Mouse (Mus musculus) liver, embryonic 14.5 days (tissue): ENCODE data around the gene Polr3e. TPM values are rescaled to one million over a fixed set of nuclear protein-coding genes. Genes with fewer than 3 reads are reported as not detected.
"Not testable (repeated sequence)": the region's sequence is repeated elsewhere in the genome, so short reads cannot be mapped to it uniquely, and the experiment has no call there.

Experiments used
- ATAC-seq: fragments of 200-750 bp; cut with Nextera tagmentation; 2 replicates; pipeline ENCODE4 v1.8.0; 2017; ENCODE audit warnings: moderate number of reproducible peaks, mild to moderate bottlenecking, moderate library complexity; ENCODE audit not compliant: insufficient read depth
- DNase-seq, 3 experiments: peaks; one replicate each; pipeline ENCODE4 v3.0.0-alpha.2; 2012 to 2013; ENCODE audit warnings: low read depth in 3 of 3, low spot score in 3 of 3
- H3K27ac ChIP-seq: fragments of 300-500 bp; sonication (generic); 2 replicates; pipeline ENCODE4 v1.5.1; 2014; ENCODE audit warnings: moderate library complexity, mild to moderate bottlenecking, control low read depth, inconsistent platforms
- H3K27me3 ChIP-seq: fragments of 300-500 bp; sonication (generic); 2 replicates; pipeline ENCODE4 v1.6.1; 2014; ENCODE audit warnings: mild to moderate bottlenecking, low read length, moderate library complexity; ENCODE audit not compliant: control insufficient read depth, insufficient read depth
- H3K36me3 ChIP-seq: fragments of 300-500 bp; sonication (generic); replicated peaks from 2 replicates; pipeline ENCODE4 v1.6.1; 2014; ENCODE audit warnings: low read depth; ENCODE audit not compliant: control insufficient read depth, insufficient read depth
- H3K4me1 ChIP-seq, 2 experiments: fragments of 200-500 bp in 1 of 2; fragments of 300-500 bp in 1 of 2; sonication (generic) in 1 of 2; replicated peaks; 2 replicates each; pipeline ENCODE4 v1.6.1; 2012 to 2014; ENCODE audit warnings: antibody characterized with exemption in 1 of 2, inconsistent platforms in 1 of 2, low read length in 1 of 2; ENCODE audit not compliant: control insufficient read depth in 2 of 2, insufficient read depth in 2 of 2
- H3K4me2 ChIP-seq: fragments of 300-500 bp; sonication (generic); 2 replicates; pipeline ENCODE4 v1.6.1; 2014; ENCODE audit warnings: low read depth, mild to moderate bottlenecking, control low read depth, moderate library complexity
- H3K4me3 ChIP-seq, 2 experiments: fragments of 200-500 bp in 1 of 2; fragments of 300-500 bp in 1 of 2; sonication (generic) in 1 of 2; 2 replicates each; pipeline ENCODE4 v1.5.1; 2012 to 2014; ENCODE audit warnings: low read depth in 2 of 2, low read length in 2 of 2, mild to moderate bottlenecking in 2 of 2, control low read depth in 1 of 2, inconsistent platforms in 1 of 2, moderate library complexity in 1 of 2; ENCODE audit not compliant: insufficient read depth in 1 of 2
- H3K9ac ChIP-seq: fragments of 300-500 bp; sonication (generic); replicated peaks from 2 replicates; pipeline ENCODE4 v1.6.1; 2014; ENCODE audit warnings: mild to moderate bottlenecking, control low read depth, moderate library complexity
- H3K9me3 ChIP-seq: fragments of 300-500 bp; sonication (generic); 2 replicates; pipeline ENCODE4 v1.6.1; 2016; ENCODE audit warnings: low read length, mixed read lengths; ENCODE audit not compliant: control insufficient read depth
- CTCF ChIP-seq: IDR thresholded peaks from 2 replicates; pipeline ENCODE4 v1.5.1; 2016; ENCODE audit warnings: antibody characterized with exemption, low read depth, control low read depth
- EP300 ChIP-seq: IDR thresholded peaks from 2 replicates; pipeline ENCODE4 v1.6.1; 2016; ENCODE audit warnings: antibody characterized with exemption, low read depth
- WGBS: fragments of 180-500 bp; shearing (Covaris S2); extraction: QIAGEN DNeasy Blood & Tissue Kit; methylation state at CpG from one replicate; pipeline ENCODE4 v1.1.7; 2014; ENCODE audit not compliant: insufficient replicate concordance; 5-methylcytosine and 5-hydroxymethylcytosine counted together
- polyA plus RNA-seq, 2 experiments: library from polyadenylated mRNA; depleted of rRNA in 1 of 2; stranded (reverse) in 1 of 2; unstranded in 1 of 2; fragments of >200 nt; fragmentation: Nextera tagmentation in 1 of 2; extraction: Ambion mirVana in 1 of 2; gene quantifications; 2 replicates each; pipeline versions ENCODE4 v1.2.1 to v1.2.3; 2012 to 2014

The Polr3e gene
- polyA plus RNA-seq, 2 experiments: 7.1 to 9.2 TPM

DNA sequence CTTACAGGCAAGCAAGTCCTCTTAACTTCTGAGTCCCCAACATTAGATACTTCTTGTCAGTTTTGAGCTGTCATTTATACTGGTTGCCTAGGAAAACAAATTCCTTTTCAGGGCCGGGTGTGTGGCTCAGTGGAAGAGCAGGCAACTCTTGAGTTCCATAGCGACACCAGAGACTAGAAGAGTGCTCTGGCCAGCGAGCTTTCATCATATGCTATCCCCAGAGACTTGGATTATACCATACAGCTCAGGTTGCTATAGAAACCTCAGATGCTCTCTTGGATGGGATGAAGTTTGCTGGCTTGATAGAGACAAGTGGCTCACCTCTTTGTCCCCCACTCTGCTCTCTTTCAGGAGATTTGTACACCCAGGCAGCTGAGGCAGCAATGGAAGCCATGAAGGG lies 14.6 kb upstream of the Polr3e start:
- 76% methylated on average over 3 of the region's 3 CpGs for WGBS
- Histone ChIP-seq H3K27ac (no peak overlapping the region), H3K27me3 (no peaks in the 10 kb centered on the region), H3K4me3 (no peak overlapping the region), H3K4me1 (no peaks in the 10 kb centered on the region), H3K9me3 (no peaks in the 10 kb centered on the region), H3K36me3 (peaks cover 47% of the 10 kb centered on the region), H3K9ac (no peak overlapping the region), H3K4me2 (no peak overlapping the region)
- no peak for DNase-seq
- no peak for TF ChIP-seq EP300
- TF ChIP-seq CTCF: no peak
- no peak for ATAC-seq

DNA sequence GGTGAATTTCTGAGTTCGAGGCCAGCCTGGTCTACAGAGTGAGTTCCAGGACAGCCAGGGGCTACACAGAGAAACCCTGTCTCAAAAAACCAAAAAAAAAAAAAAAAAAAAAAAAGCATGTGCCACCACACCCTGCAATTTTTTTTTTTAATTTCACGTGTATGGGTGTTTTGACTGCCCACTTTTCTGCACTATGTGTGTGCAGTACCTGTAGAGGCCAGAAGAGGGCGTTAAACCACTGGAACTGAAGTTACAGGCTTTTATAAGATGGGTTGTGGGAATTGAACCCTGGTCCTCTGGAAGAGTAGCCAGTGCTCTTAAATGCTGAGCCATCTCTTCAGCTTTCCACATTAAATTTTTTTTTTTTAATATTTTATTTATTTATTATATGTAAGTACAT lies 7.4 kb upstream of the Polr3e start:
- not testable (repeated sequence) for H3K4me1 ChIP-seq, H3K27ac ChIP-seq, DNase-seq, H3K4me3 ChIP-seq, H3K9ac ChIP-seq, H3K4me2 ChIP-seq, H3K27me3 ChIP-seq, ATAC-seq, H3K9me3 ChIP-seq, H3K36me3 ChIP-seq
- WGBS: 57% methylated on average over 3 of the region's 3 CpGs
- TF ChIP-seq CTCF: peak; percentile 36; the same call in 1 of the 2 replicates

DNA sequence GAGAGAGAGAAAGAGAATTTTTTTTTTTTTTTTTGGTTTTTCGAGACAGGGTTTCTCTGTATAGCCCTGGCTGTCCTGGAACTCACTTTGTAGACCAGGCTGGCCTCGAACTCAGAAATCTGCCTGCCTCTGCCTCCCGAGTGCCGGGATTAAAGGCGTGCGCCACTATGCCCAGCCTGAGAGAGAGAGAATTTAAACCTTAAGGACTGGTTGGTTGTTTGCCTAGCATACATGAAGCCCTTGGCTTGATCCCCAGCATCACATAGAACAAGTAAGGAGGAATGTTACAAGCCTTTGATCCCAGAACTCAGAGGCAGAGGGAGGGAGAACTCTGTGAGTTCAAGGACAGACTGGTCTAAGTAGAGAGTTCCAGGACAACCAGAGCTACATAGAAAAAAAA lies 6.3 kb upstream of the Polr3e start:
- H3K9ac ChIP-seq, H3K4me3 ChIP-seq, H3K4me1 ChIP-seq, H3K9me3 ChIP-seq, H3K27ac ChIP-seq, H3K4me2 ChIP-seq, H3K36me3 ChIP-seq, ATAC-seq, H3K27me3 ChIP-seq, DNase-seq: not testable (repeated sequence)
- WGBS: 71% methylated on average over 5 of the region's 6 CpGs

DNA sequence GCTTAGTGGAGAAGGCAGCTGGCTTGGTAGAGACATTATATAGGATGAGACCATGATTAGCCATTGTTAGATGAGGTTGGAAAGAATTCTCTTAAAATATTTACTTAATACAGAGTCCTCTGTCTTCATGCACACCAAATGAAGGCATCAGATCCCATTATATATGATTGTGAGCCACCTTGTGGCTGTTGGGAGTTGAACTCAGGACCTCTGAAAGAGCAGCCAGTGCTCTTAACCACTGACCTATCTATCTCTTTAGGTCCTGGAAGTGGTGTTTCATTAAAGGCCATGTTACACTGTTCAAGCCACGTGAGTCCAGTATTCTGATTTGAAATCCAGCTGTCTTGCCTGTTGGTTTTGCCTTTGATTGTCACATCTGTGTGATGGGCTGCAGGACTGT lies 4.2 kb upstream of the Polr3e start:
- Histone ChIP-seq H3K4me3 (no peak overlapping the region), H3K36me3 (no peaks in the 10 kb centered on the region), H3K9ac (no peak overlapping the region), H3K4me1 (peaks cover 0 to 8% of the 10 kb centered on the region in 2 experiments; a peak in 1 of 4 replicates), H3K4me2 (no peak overlapping the region), H3K27me3 (no peaks in the 10 kb centered on the region), H3K9me3 (no peaks in the 10 kb centered on the region), H3K27ac (no peak overlapping the region)
- WGBS: 5% methylated on average over 1 of the region's 1 CpGs
- peak; percentile 20 to 30 (median 23) for DNase-seq
- TF ChIP-seq CTCF (peak; percentile 55), EP300 (no peak)
- no peak for ATAC-seq

DNA sequence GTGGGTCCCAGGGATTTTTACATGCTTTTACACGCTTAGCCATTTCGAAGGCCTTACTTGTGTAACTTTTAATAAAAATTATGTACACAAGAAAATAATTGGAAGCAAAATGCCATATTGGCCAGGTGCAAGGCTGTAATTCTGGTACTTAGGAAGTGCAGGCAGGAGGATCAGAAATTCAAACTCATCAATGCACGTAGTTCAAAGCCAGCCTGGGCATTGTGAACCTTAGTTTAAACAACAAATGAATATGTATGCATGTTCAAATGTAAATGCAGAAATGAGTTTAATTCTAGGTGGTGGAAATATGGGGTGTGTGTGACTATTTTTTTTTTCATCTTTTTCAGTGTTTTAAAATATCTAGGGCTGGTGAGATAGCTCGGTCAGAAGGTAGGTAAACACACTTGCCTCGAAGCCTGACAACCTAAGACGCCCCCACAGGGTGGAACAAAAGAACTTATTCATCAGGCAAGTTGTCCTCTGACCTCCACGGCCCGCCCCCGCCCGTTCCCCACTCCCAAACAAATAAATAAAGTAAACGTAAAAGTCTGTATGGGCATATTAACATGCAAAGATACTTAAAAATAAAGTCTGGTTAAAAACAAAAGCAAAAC lies 1.2 kb upstream of the Polr3e start:
- no peaks in the 10 kb centered on the region for H3K9me3 ChIP-seq
- H3K27ac ChIP-seq: no peak overlapping the region
- H3K4me2 ChIP-seq: peak overlapping the region; percentile 73
- H3K4me3 ChIP-seq: peak overlapping the region in 1 of 2 experiments; percentile 73; a peak in 2 of 4 replicates
- DNase-seq (peak in 2 of 3 experiments; percentile 11 to 28), ATAC-seq (no peak)
- H3K9ac ChIP-seq: peak overlapping the region; percentile 38; the same call in 1 of the 2 replicates
- WGBS: 28% methylated on average over 11 of the region's 11 CpGs
- no peaks in the 10 kb centered on the region for H3K27me3 ChIP-seq
- no peaks in the 10 kb centered on the region for H3K36me3 ChIP-seq
- no peak for TF ChIP-seq EP300
- H3K4me1 ChIP-seq: peaks cover 7 to 8% of the 10 kb centered on the region in 2 experiments; a peak in 2 of 4 replicates
